ENCODE assay signal across 22 mouse cellular contexts in the genomic region with DNA sequence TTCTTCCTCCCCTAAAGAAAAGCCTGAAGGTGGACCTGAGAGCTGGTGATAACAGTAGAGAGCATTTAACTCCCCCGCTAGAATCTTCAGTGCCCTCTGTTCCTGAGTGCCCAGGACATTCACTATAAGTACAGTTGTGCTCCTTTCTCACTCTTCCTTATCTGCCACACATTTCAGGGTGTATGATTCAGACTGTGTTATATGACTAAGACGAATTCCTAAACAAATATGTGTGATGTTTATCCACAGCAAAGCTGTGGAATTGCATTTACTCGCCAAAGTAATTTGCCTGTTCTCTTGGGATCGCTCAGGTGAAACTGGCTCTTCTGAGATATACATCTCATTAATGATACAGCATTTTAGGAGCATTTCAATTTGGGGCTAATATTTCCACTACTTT.
DNase-seq lines count a peak whose midpoint lies in the region; ATAC-seq and TF ChIP-seq lines count a peak whose summit lies in the region.
"Had no signal": no experiment of that assay in that cellular context is flagged by ENCODE, and none has a peak within 500 bp of the region (broad histone marks: within the 10 kb centered on the region; RNA-seq: fewer than 3 reads in every experiment).

No protein-coding gene starts in this region.

- DNase-seq in 3T3-L1 (ENCODE audit: low read depth, low spot score) (peak; percentile 58), Patski (ENCODE audit: low read depth, low spot score) (peak; percentile 42)
- peak; percentile 16 for DNase-seq in Muller cell, postnatal 12 days (ENCODE audit: inconsistent ontology term)
- no peak for DNase-seq in heart, postnatal 10 days
- DNase-seq in testis, postnatal 14 days (ENCODE audit: low spot score), result no peak
- DNase-seq in spleen, postnatal 4 days (ENCODE audit: low spot score in 2 of 2), result no peak
- DNase-seq: adrenal gland, adult 2 months; adrenal gland, adult 8-10 months; adrenal gland, postnatal 10 days; adrenal gland, postnatal 14 days; adrenal gland, postnatal 25 days; adrenal gland, postnatal 36 days; B cell, adult 2 months; cerebellum, adult 11 months; cerebellum, adult 11-12 months; cerebellum, adult 18-20 months; cerebellum, adult 2 months; cerebellum, adult 8-10 months; cerebellum, adult 9-10 months had no signal

- peak; percentile 99 for ATAC-seq in Patski
- ATAC-seq: activated CD4-positive, CD25-positive, alpha-beta regulatory T cell, adult 4 months; CD4-positive, CD25-positive, alpha-beta regulatory T cell, adult 4 months had no signal

- no peak for TF ChIP-seq CTCF in Patski (IDR thresholded peaks at IDR 0.05)

- intact Hi-C loops in heart, postnatal 10 days (cut with DNase I), result no loop called here

- in situ Hi-C loops in Patski (cut with MboI; ENCODE audit: low pct_unique_long_range_greater_than_20kb), result no loop called here

- H3K27me3 ChIP-seq in Patski, result no peaks in the 10 kb centered on the region
- H3K27me3 ChIP-seq: CH12.LX had no signal

- CTCF ChIA-PET in Patski (lab: Charles Lee), result no interaction called here

- POLR2A ChIA-PET in Patski (lab: Charles Lee), result no interaction called here

Comparison
In these comparisons a context has a peak if more than half of its experiments do, and no peak if none do; other contexts are left out.
1. DNase-seq: peak in 3T3-L1 (single experiment), Muller cell, postnatal 12 days (single experiment) and Patski (single experiment); none in heart, postnatal 10 days (0 of 2), testis, postnatal 14 days (single experiment) and spleen, postnatal 4 days (0 of 2).